Mouse (Mus musculus) neutrophil, adult 5-6 weeks (primary cell): ENCODE data around the gene Pabpc6. TPM values are rescaled to one million over a fixed set of nuclear protein-coding genes. Genes with fewer than 3 reads are reported as not detected.

ENCODE experiments used
- total RNA-seq: library from RNA; stranded (forward); fragments of 200-1000 nt; gene quantifications from 2 replicates; pipeline ENCODE4 v1.2.3, GENCODE M21; 2017

The Pabpc6 gene
- total RNA-seq, 1 experiment from 2014 or later, result not detected

Other genes starting within 250 kb of the Pabpc6 start
- not detected in 2 replicates for gene Gm17728, start 247.7 kb downstream of the Pabpc6 start, total RNA-seq